Mouse (Mus musculus): Measurements from ENCODE around the gene Fam53b.

DNA sequence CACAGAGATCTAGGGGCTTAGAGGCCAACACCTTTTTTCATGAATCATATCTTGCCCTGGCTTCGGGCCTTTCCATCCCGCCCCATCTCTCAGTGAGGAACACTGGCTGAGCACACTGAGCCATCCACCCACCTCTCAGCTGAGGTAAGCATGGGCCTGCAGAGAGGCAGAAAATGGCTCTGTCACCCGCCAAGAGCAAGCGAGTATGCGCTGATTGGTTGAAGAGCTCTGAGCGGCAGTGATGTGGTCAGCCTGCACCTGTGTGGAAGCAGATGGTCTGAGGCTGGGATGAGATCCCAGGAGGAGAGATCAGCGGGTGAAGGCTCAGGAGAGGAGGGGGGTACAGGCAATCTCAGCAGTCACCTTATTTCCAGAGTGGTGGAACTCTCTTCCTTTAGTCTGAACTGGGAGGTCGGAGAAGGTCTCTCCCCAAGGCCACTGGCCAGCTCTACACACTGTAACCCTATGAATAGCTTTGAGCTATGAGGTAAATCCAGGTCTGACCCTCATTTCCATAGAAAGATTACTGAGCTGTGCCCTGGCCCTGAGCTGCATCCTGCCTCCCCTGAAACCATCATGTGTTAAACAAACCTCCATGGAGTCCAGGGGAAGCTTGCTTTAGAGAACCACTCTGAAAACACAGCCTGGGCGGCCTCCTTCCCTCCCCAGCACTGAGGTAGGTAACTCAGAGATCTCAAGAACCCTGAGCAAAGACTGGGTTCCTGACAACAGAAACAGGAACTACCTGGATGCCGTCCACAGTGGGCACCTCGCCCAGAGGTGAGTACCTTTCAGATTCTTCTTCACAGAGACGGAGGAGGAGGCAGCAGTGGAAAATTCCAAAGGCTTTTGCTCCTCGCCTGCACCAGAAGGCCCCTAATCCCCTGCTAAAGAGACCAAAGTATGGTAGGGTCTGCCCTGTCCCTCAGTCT, 6.5 kb downstream of the Fam53b start:
- TF ChIP-seq CTCF (IDR thresholded peaks at IDR 0.05; ENCODE audit: low read depth) (no peak), EP300 (IDR thresholded peaks at IDR 0.05; ENCODE audit: low read depth) (no peak)

Measured in liver, embryonic 14.5 days (tissue).